Mouse (Mus musculus): Measurements from ENCODE around the gene Tcam1.

Tcam1 gene

GRCm38 (mm10) chr11:106273811-106274210, 2.7 kb upstream of the Tcam1 start:
- DNase-seq: peak; percentile 55

DNA sequence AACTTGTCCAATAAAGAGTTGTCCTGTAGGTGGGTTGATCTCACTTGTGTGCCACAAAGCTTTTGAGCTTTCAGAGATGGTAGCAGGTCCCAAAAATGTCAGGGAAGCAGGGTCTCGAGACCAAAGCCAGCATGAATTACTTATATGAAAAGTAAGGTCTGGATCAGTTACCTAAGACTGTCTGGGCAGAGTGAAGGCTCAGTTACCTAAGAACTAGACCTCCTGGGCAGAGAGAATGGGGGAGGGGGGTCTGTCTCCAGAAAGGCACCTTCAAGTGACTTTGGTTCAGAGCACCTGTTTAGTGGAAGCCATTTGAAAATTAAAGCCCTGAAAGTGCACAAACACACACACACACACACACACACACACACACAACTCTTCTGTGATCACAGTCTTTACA, 2.1 kb upstream of the Tcam1 start:
- DNase-seq: peak; percentile 58

- DNase-seq: peak; percentile 66
Observed at GRCm38 (mm10) chr11:106274971-106275411, 1.5 kb upstream of the Tcam1 start.

- DNase-seq: peak; percentile 49
Observed at GRCm38 (mm10) chr11:106282452-106282851, 6.0 kb downstream of the Tcam1 start.

GRCm38 (mm10) chr11:106283371-106283770, 6.9 kb downstream of the Tcam1 start:
- DNase-seq: peak; percentile 76

DNA sequence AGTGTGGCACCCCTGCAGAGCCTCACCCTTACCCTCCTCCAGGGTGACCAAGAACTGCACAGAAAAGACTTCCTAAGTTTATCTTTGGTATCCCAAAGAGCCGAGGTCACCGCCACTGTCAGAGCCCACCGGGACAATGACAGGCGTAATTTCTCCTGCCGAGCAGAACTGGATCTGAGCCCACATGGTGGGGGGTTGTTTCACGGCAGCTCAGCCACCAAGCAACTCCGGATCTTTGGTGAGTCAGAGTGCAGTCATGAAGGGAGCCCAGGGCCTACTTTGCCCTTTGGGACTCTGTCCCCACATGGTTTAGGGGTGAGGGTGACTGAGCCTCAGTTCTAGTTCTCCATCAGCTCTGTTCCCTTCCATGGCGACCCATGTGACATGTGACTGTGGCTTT, 7.7 kb downstream of the Tcam1 start:
- peak; percentile 58 for DNase-seq

DNA sequence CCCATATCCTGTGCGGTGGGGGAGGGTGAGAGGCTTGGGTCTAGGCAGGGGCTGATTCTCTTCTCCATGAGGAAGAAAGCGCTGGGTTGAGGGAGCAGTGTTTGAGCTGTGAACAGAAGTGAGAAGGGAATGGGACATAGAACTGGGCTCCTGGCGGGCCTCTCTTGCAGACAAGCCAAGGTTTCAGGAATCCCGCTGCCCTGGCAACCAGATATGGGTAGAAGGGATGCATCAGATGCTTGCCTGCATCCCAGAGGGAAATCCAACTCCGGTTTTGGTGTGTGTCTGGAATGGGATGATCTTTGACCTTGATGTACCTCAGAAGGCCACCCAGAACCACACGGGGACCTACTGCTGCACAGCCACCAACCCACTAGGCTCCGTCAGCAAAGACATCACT, 9.7 kb downstream of the Tcam1 start:
- no peak for DNase-seq

GRCm38 (mm10) chr11:106286987-106287386, 10.5 kb downstream of the Tcam1 start:
- peak; percentile 91 for DNase-seq

GRCm38 (mm10) chr11:106289369-106289768, 12.9 kb downstream of the Tcam1 start:
- DNase-seq: peak; percentile 95

DNA sequence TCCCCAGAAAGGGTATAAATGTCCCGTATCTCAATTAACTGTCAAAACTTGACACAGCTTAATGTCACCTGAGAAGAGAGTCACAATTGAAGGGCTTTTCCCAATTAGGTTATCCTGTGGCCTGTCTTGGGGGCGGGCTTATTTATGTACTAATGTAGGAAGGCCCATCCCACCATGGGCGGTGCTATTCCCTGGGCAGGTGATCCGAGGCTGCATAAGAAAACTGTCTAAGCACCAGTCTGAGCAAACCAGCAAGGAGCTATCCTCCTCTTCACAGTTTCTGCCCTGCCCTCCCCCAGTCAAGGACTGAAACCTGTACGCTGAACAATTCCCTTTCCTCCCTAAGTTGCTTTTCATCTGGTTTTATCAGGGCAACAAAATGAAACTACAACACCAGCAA, 13.9 kb downstream of the Tcam1 start:
- DNase-seq: peak; percentile 58

- DNase-seq: peak; percentile 93
Observed at GRCm38 (mm10) chr11:106291861-106292260, 15.4 kb downstream of the Tcam1 start.

DNA sequence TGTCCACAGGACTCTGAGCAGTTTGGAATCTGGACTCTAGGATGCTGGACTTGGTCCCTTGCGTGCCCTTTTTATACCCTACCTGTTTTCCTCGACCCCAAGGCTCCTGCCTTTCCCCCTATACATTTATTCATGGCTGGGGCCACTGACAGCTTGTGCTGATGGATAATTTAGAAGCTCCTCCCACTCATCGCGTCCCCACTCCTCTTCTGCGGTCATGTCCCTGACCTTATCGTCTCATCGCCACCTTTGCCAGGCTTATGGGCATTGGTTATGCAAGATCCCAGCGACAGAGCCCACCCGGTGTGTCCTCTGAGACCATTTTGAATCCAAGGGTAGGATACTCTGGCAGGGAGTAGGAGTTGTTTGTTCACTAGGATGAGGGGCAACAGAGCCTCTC, 25.3 kb downstream of the Tcam1 start, which contains the start of gene Gh:
TSS of gene Gh (minus strand) at position 101 of the 400 bp plus-strand sequence.
- no peak for DNase-seq

GRCm38 (mm10) chr11:106302634-106303033, 26.2 kb downstream of the Tcam1 start:
- peak; percentile 47 for DNase-seq

DNA sequence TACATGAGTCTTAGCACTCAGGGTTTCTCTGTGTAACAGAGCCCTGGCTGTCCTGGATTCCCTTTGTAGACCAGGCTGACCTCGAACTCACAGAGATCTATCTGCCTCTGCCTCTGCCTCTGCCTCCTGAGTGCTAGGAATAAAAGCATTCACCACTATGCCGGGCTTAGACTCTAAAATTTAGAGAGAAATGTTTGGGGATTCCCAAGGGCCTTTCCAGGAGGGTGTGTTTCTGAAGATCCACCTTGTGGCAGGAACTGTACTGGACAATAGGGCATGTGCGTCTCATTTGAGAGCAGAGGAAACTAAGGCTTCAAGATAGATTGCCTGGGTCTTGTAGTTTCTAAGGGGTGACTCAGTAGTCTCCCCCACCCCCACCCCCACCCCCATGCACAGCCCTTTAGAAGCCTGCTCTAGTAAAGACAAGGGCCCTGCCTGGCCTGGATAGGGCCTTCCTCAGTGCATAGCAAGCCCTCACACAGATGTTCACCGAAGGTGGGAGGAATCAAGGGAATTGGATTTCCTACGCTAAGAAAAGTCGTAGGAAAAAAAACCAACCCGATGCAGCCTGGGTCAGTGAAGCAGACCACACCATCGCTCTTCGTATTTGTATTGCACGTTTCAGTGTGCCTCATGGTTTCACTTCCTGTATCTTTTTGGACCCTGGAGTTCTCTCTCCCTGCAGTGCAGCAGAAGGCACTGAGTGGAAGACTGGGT, 29.0 kb downstream of the Tcam1 start:
- no peak for DNase-seq

DNA sequence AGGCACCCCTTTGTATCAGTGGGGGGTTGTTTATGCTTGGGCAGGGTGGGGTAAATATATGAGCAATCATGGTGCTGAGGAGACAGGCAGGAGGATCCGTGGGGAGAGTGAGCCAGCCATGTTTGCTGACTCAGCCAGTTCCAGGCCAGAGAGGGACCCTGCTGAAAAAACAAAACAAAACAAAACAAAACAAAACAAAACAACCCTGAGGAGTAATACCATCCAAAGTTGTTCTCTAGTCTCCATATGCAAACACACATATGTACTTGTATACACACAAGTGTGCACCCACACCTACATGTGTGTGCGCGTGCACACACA, 29.6 kb downstream of the Tcam1 start:
- DNase-seq: no peak

DNA sequence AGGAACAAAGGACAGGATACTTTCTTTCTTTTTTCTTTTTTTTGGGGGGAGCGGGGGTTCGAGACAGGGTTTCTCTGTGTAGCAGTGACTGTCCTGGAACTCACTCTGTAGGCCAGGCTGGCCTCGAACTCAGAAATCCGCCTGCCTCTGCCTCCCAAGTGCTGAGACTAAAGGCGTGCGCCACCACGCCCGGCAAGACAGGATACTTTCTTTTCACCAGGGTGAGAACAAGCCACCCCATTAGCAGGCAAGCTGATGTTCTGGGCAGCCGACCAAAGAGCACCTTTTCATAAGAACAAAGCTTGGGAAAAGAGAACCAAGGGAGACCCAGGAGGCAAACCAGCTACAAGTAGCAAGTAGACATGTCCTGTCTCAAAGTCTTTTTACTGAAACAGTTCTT, 30.3 kb downstream of the Tcam1 start:
- DNase-seq: no peak

DNA sequence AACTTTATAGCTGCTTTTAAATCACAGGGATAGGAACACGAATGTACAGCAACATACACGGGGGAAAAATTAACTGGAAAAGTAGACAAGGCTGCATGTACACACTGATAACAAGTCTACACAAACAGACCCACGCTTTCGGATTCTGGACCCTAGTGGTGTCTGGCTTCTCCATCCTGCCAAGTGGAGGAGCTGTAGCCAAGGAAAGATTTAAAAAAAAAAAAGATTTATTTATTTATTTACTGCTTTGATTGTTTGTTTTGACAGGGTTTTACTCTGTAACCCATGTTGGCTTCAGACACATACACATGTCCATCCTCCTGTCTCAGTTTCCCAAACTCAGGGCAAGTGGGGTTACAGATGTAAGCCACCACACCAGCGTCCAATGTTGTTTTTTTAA, 31.0 kb downstream of the Tcam1 start:
- no peak for DNase-seq

DNA sequence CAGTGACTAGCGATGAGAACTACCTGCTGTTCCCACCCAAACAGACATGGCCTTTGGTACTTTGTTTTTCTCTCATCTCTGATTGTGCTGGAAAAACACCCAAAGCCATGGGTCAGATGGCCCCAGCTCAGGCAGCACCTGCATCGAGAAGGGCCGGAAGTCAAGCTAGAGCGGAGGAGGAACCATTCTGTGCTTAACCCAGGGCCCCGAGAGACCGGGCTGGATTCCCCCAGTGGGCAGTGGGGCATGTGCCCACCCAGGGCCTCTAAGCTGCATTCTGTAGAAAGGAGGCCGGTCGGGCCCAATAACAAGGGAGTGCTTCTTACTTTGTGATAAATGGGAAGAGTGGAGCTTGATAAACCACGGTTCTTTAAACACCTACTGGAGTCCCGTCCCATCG, 31.7 kb downstream of the Tcam1 start:
- no peak for DNase-seq

DNA sequence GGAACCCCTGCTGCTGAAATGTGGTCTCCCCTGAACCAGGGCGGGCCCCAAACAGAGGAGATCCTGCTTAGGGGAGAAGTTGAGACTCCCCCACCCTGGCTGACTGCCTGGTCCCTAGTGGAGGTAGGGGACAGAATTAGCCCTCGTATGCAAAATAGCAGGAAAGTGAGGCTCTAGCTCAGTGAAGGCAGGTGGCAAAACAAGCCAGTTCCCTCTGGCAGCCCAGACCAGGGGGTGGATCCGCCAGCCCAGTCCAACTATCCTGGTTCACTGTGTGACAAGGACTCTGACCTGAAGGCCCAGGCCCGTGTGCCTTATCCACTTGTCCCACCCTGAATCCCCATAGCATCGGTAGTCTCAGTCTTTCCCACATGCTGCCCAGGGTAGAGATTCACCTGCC, 33.7 kb downstream of the Tcam1 start:
- DNase-seq: no peak

DNA sequence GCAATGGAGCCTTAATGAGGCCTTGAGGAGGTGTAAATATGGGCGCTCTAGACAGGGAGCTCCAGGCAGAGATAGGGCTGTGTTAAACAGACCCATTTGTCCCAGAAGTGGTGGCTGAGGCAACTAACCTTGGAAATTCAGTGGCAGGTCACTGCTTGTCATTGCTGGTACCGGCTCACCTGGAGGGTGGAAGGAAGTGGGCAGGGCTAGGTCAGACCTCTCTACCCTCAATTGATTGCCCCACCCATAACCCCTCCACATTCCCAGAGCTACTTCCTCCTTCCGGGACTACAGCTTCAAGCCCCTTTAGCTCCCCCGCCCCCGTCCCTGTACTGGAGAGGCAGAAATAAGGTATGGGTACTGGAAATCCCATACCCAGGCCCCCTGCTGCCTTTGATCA, 37.1 kb downstream of the Tcam1 start:
- DNase-seq: no peak

DNA sequence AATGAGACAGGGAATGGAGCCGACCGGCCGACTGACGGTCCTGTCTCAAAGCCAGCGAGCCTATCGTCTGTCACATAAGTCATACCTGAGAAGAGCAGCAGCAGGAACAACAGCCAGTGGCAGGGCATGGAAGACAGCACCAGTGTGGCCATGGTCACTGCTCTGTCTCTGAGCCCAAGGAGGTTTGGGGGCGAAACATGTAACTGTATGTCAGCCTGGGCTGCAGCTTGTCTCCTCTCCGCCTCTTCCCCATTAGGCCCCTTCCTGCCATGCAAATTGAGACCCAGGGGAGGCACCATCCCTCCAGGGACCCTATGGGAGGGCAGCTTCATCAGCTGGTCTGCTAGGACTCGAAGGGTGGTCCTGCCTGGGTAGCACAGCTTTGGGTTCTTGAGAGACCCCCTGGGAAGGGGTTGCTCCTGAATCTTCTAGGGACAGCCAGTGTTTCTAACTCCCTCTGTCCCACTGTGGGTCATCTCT, 37.9 kb downstream of the Tcam1 start, which contains the start of gene Cd79b:
TSS of gene Cd79b (minus strand) at position 430 of the 480 bp plus-strand sequence.
- DNase-seq: no peak

DNA sequence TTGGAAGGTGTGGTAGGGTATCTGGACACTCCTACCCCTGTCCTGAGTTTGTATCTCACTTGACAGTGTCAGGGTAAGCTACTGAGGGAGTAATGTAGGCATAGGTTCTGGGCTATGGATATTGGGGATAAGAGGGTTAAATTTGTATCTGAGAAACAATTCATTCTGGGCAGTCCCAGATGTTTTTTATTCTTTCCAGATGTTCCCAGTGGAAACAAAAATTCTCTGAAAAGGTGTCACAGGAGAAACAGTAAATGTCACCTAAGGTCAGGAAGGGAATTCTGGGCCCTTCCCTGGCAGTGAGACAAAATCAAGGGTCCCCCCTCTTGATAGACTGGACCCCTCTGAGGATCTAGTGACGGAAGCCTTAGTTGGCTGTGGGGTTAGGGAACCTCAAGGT, 39.9 kb downstream of the Tcam1 start:
- no peak for DNase-seq

DNA sequence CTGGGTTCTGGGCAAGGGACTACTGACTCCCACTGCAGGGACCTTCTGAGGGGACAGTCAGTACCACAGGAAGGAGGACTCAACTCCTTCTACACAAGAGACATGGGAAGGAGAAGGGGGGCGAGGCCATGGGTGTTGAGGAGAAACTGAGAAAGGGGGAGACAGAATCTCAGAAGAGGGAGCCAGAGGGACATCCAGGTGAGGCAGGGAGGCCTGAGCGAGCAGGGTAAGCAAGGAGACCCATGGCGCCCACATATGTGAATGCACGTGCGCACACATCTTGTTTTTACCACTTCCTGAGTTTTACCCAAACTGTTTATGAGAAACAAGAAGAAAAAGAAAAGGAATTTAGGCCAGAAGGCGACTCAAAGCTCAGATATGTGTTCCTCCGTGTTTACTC, 41.3 kb downstream of the Tcam1 start:
- no peak for DNase-seq

GRCm38 (mm10) chr11:106318406-106319366, 42.2 kb downstream of the Tcam1 start:
- no peak for DNase-seq
